ENCODE assay signal across 28 mouse cellular contexts in the genomic region with DNA sequence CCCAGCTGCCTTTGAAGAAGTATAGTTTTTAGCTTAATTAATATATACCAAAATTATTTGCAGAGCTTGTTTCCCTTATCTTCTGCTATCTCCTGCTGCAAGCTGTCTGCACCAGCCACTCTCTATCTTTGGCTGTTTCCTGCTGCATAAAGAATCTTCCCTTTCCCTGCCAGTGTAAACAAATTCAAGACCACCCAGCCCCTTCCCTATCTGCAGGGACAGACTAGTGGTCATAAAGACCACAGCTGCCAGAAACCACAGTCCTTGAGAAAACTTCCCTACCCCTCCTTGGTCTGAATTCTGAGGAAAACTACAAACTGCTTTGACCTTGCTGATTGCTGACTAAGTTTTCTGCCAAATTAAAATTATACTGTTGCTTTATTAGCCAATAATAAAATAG. TPM values are rescaled to one million over a fixed set of nuclear protein-coding genes. Genes with fewer than 3 reads are reported as not detected.
A peak's percentile ranks its signal among the peaks of the same experiment; 100 is the strongest.
DNase-seq lines count a peak whose midpoint lies in the region; ATAC-seq lines count a peak whose summit lies in the region.
"Had no signal": no experiment of that assay in that cellular context is flagged by ENCODE, and none has a peak within 500 bp of the region (broad histone marks: within the 10 kb centered on the region; RNA-seq: fewer than 3 reads in every experiment).

No protein-coding gene starts in this region.

- no peak overlapping the region for H3K4me2 ChIP-seq in kidney, embryonic 14.5 days (replicated peaks; ENCODE audit: low read depth, low read length)
- H3K4me2 ChIP-seq: embryonic facial prominence, embryonic 15.5 days; forebrain, embryonic 12.5 days; liver, embryonic 12.5 days; midbrain, embryonic 13.5 days; neural tube, embryonic 13.5 days; stomach, embryonic 15.5 days had no signal

- H3K36me3 ChIP-seq in kidney, embryonic 14.5 days (ENCODE audit: control insufficient read depth, insufficient read depth, low read length): no peaks in the 10 kb centered on the region
- H3K36me3 ChIP-seq: embryonic facial prominence, embryonic 15.5 days; liver, embryonic 12.5 days; midbrain, embryonic 13.5 days; neural tube, embryonic 13.5 days; stomach, embryonic 15.5 days had no signal

- no peak overlapping the region for H3K9ac ChIP-seq in kidney, embryonic 14.5 days (ENCODE audit: low read depth, low read length)
- H3K9ac ChIP-seq: embryonic facial prominence, embryonic 15.5 days; forebrain, embryonic 12.5 days; forebrain, postnatal 0 days; liver, embryonic 12.5 days; liver, postnatal 0 days; midbrain, embryonic 13.5 days; neural tube, embryonic 13.5 days; stomach, embryonic 15.5 days had no signal

- peak; percentile 55; the same call in 1 of the 2 replicates for ATAC-seq in kidney, embryonic 14.5 days (ENCODE audit: low FRiP score, low TSS enrichment)
- ATAC-seq: CD4-positive, CD25-positive, alpha-beta regulatory T cell, adult 4 months; forebrain, postnatal 0 days; hindbrain, embryonic 16.5 days; liver, embryonic 12.5 days; liver, postnatal 0 days; midbrain, embryonic 13.5 days had no signal

- H3K4me1 ChIP-seq in kidney, embryonic 14.5 days (ENCODE audit: control insufficient read depth, insufficient read depth, low read length): no peaks in the 10 kb centered on the region
- H3K4me1 ChIP-seq: embryonic facial prominence, embryonic 15.5 days; forebrain, embryonic 12.5 days; liver, embryonic 12.5 days; midbrain, embryonic 13.5 days; neural tube, embryonic 13.5 days; stomach, embryonic 15.5 days had no signal

- no peak overlapping the region for H3K4me3 ChIP-seq in kidney, embryonic 14.5 days (ENCODE audit: low read length)
- H3K4me3 ChIP-seq: embryonic facial prominence, embryonic 15.5 days; forebrain, embryonic 12.5 days; liver, embryonic 12.5 days; midbrain, embryonic 13.5 days; neural tube, embryonic 13.5 days; stomach, embryonic 15.5 days had no signal

- H3K27me3 ChIP-seq in kidney, embryonic 14.5 days (ENCODE audit: control insufficient read depth, insufficient read depth, low read length): no peaks in the 10 kb centered on the region
- H3K27me3 ChIP-seq: embryonic facial prominence, embryonic 15.5 days; forebrain, embryonic 12.5 days; liver, embryonic 12.5 days; midbrain, embryonic 13.5 days; neural tube, embryonic 13.5 days; stomach, embryonic 15.5 days had no signal

- DNase-seq in kidney, adult 8-10 months: no peak
- DNase-seq in kidney, postnatal 14 days: peak; percentile 47
- DNase-seq in kidney, adult 9 months: no peak
- DNase-seq in testis, postnatal 14 days (ENCODE audit: low spot score): peak; percentile 44
- DNase-seq in testis, postnatal 10 days (ENCODE audit: low spot score): no peak
- no peak for DNase-seq in layer of hippocampus, adult 11-12 months (ENCODE audit: low spot score)
- DNase-seq: adrenal gland, postnatal 25 days; cerebellum, adult 11-12 months; cerebellum, adult 9-11 months; forebrain, postnatal 0 days; gastrocnemius, postnatal 10 days; layer of hippocampus, postnatal 36 days; left cerebral cortex, postnatal 4 days; liver, postnatal 0 days; lung, postnatal 4 days; retina, postnatal 1 day; right cerebral cortex, postnatal 25 days; thymus, adult 18-20 months; thymus, postnatal 36 days had no signal

- H3K9me3 ChIP-seq in kidney, embryonic 14.5 days (ENCODE audit: control insufficient read depth, low read length): peaks cover 3% of the 10 kb centered on the region; the same call in 1 of the 2 replicates
- H3K9me3 ChIP-seq: embryonic facial prominence, embryonic 15.5 days; forebrain, embryonic 12.5 days; liver, embryonic 12.5 days; midbrain, embryonic 13.5 days; neural tube, embryonic 13.5 days; stomach, embryonic 15.5 days had no signal

- no peak overlapping the region for H3K27ac ChIP-seq in kidney, embryonic 14.5 days (ENCODE audit: low read depth, low read length)
- H3K27ac ChIP-seq: embryonic facial prominence, embryonic 15.5 days; forebrain, embryonic 12.5 days; liver, embryonic 12.5 days; midbrain, embryonic 13.5 days; neural tube, embryonic 13.5 days; stomach, embryonic 15.5 days had no signal

RNA-seq across cellular contexts. Expression of gene 1500009L16Rik, which starts 44.2 kb away (rescaled TPM):
- polyA plus RNA-seq in kidney, embryonic 14.5 days (2014; fragmentation: Nextera tagmentation; extraction: Ambion mirVana): 32.9 and 46.8 TPM in 2 replicates

Comparison
In these comparisons a context has a peak if more than half of its experiments do, and no peak if none do; other contexts are left out.
1. DNase-seq: peak in kidney, postnatal 14 days (single experiment) and testis, postnatal 14 days (single experiment); none in kidney, adult 8-10 months (0 of 2), kidney, adult 9 months (single experiment), testis, postnatal 10 days (single experiment) and layer of hippocampus, adult 11-12 months (single experiment).